Mouse (Mus musculus): ENCODE measurements around the gene Tapbpl.

GRCm38 (mm10) chr6:125196301-125196700, 35.4 kb downstream of the Tapbpl start:
- TF ChIP-seq CTCF (IDR thresholded peaks at IDR 0.05; ENCODE audit: insufficient read depth, low read length) (no peak), POLR2A (IDR thresholded peaks at IDR 0.05; ENCODE audit: borderline replicate concordance, extremely low read depth, low read depth, low read length) (no peak)

All from lung, adult 2 months (tissue).